Mouse (Mus musculus): Measurements from ENCODE around the gene Map3k12.
A peak's percentile ranks its signal among the peaks of the same experiment; 100 is the strongest.

Gene Map3k12

GRCm38 (mm10) chr15:102460409-102460808, 56.5 kb downstream of the Map3k12 start:
- no peak for DNase-seq (ENCODE audit: extremely low spot score)

- no peak for DNase-seq (ENCODE audit: extremely low spot score)
These were observed 57.0 kb downstream of the Map3k12 start for GRCm38 (mm10) chr15:102459847-102460246.

- no peak for DNase-seq (ENCODE audit: extremely low spot score)
These were observed 57.5 kb downstream of the Map3k12 start for GRCm38 (mm10) chr15:102459381-102459780.

GRCm38 (mm10) chr15:102458904-102459317, 58.0 kb downstream of the Map3k12 start, which contains the start of gene Prr13:
TSS of gene Prr13 (plus strand) at chr15:102459028.
- peak; percentile 86 for DNase-seq (ENCODE audit: extremely low spot score)

GRCm38 (mm10) chr15:102458050-102458736, 58.7 kb downstream of the Map3k12 start:
- DNase-seq (ENCODE audit: extremely low spot score), result no peak

- no peak for DNase-seq (ENCODE audit: extremely low spot score)
These were observed 60.9 kb downstream of the Map3k12 start for GRCm38 (mm10) chr15:102455993-102456392.

- no peak for DNase-seq (ENCODE audit: extremely low spot score)
These were observed 65.0 kb downstream of the Map3k12 start for GRCm38 (mm10) chr15:102451666-102452430.

- DNase-seq (ENCODE audit: extremely low spot score), result no peak
These were observed 65.9 kb downstream of the Map3k12 start for GRCm38 (mm10) chr15:102450928-102451327.

- no peak for DNase-seq (ENCODE audit: extremely low spot score)
These were observed 67.5 kb downstream of the Map3k12 start for GRCm38 (mm10) chr15:102449366-102449765.
